Mouse (Mus musculus) heart, embryonic 12.5 days (tissue): ENCODE results near the gene Enox1. TPM values are rescaled to one million over a fixed set of nuclear protein-coding genes. Genes with fewer than 3 reads are reported as not detected.

Source experiments
- ATAC-seq: fragments of 200-750 bp; cut with Nextera tagmentation; 2 replicates; pipeline ENCODE4 v1.8.0; 2017; ENCODE audit warnings: moderate TSS enrichment, moderate library complexity; ENCODE audit not compliant: insufficient number of reproducible peaks, low FRiP score
- H3K27ac ChIP-seq: fragments of 300-500 bp; sonication (generic); 2 replicates; pipeline ENCODE4 v1.5.1; 2016; ENCODE audit warnings: mild to moderate bottlenecking, moderate library complexity; ENCODE audit not compliant: poor library complexity, severe bottlenecking
- H3K27me3 ChIP-seq: fragments of 300-500 bp; sonication (generic); replicated peaks from 2 replicates; pipeline ENCODE4 v1.6.1; 2016; ENCODE audit warnings: mild to moderate bottlenecking, moderate library complexity
- H3K36me3 ChIP-seq: fragments of 300-500 bp; sonication (generic); 2 replicates; pipeline ENCODE4 v1.6.1; 2016; ENCODE audit warnings: mild to moderate bottlenecking, moderate library complexity
- H3K4me1 ChIP-seq: fragments of 300-500 bp; sonication (generic); replicated peaks from 2 replicates; pipeline ENCODE4 v1.6.1; 2016; ENCODE audit warnings: mild to moderate bottlenecking
- H3K4me2 ChIP-seq: fragments of 300-500 bp; sonication (generic); 2 replicates; pipeline ENCODE4 v1.6.1; 2016; ENCODE audit warnings: mild to moderate bottlenecking, moderate library complexity
- H3K4me3 ChIP-seq: fragments of 300-500 bp; sonication (generic); 2 replicates; pipeline ENCODE4 v1.5.1; 2016; ENCODE audit warnings: mild to moderate bottlenecking
- H3K9ac ChIP-seq: fragments of 300-500 bp; sonication (generic); 2 replicates; pipeline ENCODE4 v1.6.1; 2016; ENCODE audit warnings: mild to moderate bottlenecking, moderate library complexity
- H3K9me3 ChIP-seq: fragments of 300-500 bp; sonication (generic); replicated peaks from 2 replicates; pipeline ENCODE4 v1.6.1; 2016; ENCODE audit warnings: mild to moderate bottlenecking, moderate library complexity
- WGBS: fragments of 180-500 bp; shearing (Covaris S2); methylation state at CpG from one replicate; pipeline ENCODE4 v1.1.7; 2016; 5-methylcytosine and 5-hydroxymethylcytosine counted together
- polyA plus RNA-seq: library from polyadenylated mRNA; unstranded; fragments of >200 nt; fragmentation: Nextera tagmentation; extraction: Ambion mirVana; gene quantifications from 2 replicates; pipeline ENCODE4 v1.2.1, GENCODE M21; 2016

Enox1 gene
- polyA plus RNA-seq, 1 experiment from 2014 or later, result 4.5 TPM

- ATAC-seq, result no peak
- 88% methylated on average over 6 of the region's 6 CpGs for WGBS
- H3K9ac ChIP-seq, result no peak overlapping the region
Observed at GRCm38 (mm10) chr14:77647017-77647416, 490.5 kb downstream of the Enox1 start.

DNA sequence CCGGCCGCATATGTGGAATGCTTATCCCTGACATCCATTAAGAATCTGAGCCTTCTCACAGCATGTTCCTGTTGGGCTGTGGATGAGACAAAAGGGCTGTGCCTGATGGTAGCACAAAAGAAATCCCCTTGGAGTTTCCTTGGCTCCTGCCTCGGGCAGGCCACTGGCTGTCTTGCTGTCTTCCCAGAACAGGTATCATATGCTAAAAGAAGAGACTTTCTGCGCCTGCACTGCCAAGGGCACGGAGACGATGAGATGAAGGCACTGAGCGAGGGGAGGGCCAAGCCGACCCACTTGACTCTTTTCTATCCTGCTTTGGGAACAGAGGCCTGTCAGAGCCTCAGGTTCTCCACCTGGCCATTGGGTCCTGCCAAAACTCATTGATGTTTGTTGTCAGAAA is 491.7 kb downstream of the Enox1 start:
- Histone ChIP-seq H3K9ac (no peak overlapping the region), H3K27me3 (no peaks in the 10 kb centered on the region), H3K9me3 (no peaks in the 10 kb centered on the region), H3K4me2 (no peak overlapping the region), H3K36me3 (no peaks in the 10 kb centered on the region), H3K27ac (no peak overlapping the region), H3K4me1 (peaks cover 8% of the 10 kb centered on the region), H3K4me3 (no peak overlapping the region)
- ATAC-seq, result no peak
- 80% methylated on average over 8 of the region's 8 CpGs for WGBS

More at GRCm38 (mm10) chr14:77647017-77647416, 490.5 kb downstream of the Enox1 start:
- no peak overlapping the region for H3K27ac ChIP-seq
- no peak overlapping the region for H3K4me3 ChIP-seq
- H3K4me2 ChIP-seq, result no peak overlapping the region
- no peaks in the 10 kb centered on the region for H3K9me3 ChIP-seq
- no peaks in the 10 kb centered on the region for H3K27me3 ChIP-seq
- no peaks in the 10 kb centered on the region for H3K36me3 ChIP-seq
- peaks cover 3% of the 10 kb centered on the region; the same call in 1 of the 2 replicates for H3K4me1 ChIP-seq

DNA sequence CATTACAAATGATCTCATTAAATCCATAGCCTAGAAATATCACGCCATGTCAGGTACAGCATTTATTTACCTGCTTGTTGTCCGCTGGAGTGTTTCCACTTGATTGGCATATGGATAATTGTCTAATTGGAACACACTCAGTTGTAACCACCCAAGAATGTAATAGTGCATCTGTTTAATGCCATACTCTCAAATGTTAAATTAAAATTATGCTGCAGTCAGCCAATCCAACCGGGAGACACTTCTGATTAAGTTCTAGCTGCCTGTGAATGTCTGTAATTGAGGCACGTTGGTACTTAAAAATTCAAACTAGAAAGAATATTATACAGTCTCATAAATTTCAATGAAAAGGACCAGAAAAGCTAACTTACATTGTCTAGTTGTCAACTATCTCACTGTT is 502.2 kb downstream of the Enox1 start:
- peaks cover 6% of the 10 kb centered on the region for H3K9me3 ChIP-seq

DNA sequence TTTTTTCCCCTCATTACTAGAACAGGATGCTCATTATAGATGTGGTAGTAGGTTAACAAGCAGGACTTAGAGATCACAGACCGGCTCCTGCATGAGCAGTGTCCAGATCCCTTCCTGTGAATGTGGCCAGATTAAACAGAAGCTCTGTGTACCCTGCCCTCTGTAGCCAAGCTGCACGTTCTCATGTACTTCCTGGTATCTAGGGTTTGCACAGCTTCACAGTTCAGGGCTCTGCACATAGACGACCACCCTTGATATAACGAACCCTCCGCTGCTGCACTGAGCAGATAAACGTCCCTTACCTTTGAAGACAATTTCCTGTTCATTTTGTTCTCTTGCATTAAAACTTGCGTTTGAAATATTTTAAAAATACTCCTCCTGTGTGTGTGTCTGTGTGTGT is 505.7 kb downstream of the Enox1 start:
- ATAC-seq, result no peak
- no peak overlapping the region for H3K4me2 ChIP-seq
- no peaks in the 10 kb centered on the region for H3K36me3 ChIP-seq
- no peak overlapping the region for H3K4me3 ChIP-seq
- 43% methylated on average over 7 of the region's 7 CpGs for WGBS
- H3K9me3 ChIP-seq, result no peaks in the 10 kb centered on the region
- peaks cover 8% of the 10 kb centered on the region; the same call in 1 of the 2 replicates for H3K4me1 ChIP-seq
- H3K27ac ChIP-seq, result no peak overlapping the region
- no peaks in the 10 kb centered on the region for H3K27me3 ChIP-seq
- no peak overlapping the region for H3K9ac ChIP-seq

More for the DNA sequence above, 502.2 kb downstream of the Enox1 start:
- H3K4me1 ChIP-seq, result peaks cover 11% of the 10 kb centered on the region; the same call in 1 of the 2 replicates
- H3K4me2 ChIP-seq, result no peak overlapping the region
- H3K27me3 ChIP-seq, result no peaks in the 10 kb centered on the region
- no peak overlapping the region for H3K27ac ChIP-seq
- no peak for ATAC-seq
- H3K4me3 ChIP-seq, result no peak overlapping the region
- no peak overlapping the region for H3K9ac ChIP-seq
- no peaks in the 10 kb centered on the region for H3K36me3 ChIP-seq
- WGBS, result 88% methylated on average over 4 of the region's 4 CpGs

DNA sequence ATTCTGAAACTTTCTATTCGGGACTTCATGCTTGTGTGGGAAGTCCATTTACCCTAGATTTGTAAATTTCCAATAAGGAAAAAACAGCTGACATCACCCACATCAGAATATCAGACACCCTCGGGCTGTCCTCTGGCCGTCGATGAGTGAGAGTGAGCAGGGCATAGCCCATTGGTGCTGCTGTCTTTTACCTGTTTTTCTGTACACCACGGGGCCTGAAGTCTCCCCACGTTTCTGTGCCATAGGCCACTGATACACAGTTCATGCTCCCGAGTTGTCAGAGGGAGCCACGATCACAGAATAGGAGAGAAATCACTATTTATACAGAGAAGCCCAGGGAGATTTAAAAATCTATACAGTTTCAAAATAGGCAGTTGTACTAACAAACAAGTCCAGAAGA is 506.4 kb downstream of the Enox1 start:
- 62% methylated on average over 8 of the region's 8 CpGs for WGBS
- H3K27ac ChIP-seq, result no peak overlapping the region

GRCm38 (mm10) chr14:77668096-77668495 is 511.5 kb downstream of the Enox1 start:
- Histone ChIP-seq H3K27me3 (no peaks in the 10 kb centered on the region), H3K27ac (no peak overlapping the region), H3K9ac (no peak overlapping the region), H3K36me3 (no peaks in the 10 kb centered on the region), H3K4me1 (peaks cover 25% of the 10 kb centered on the region), H3K4me2 (no peak overlapping the region), H3K4me3 (no peak overlapping the region), H3K9me3 (no peaks in the 10 kb centered on the region)
- 57% methylated on average over 3 of the region's 3 CpGs for WGBS
- ATAC-seq, result no peak

More for the DNA sequence above, 506.4 kb downstream of the Enox1 start:
- H3K9ac ChIP-seq, result no peak overlapping the region
- no peak for ATAC-seq
- no peaks in the 10 kb centered on the region for H3K27me3 ChIP-seq
- no peak overlapping the region for H3K4me2 ChIP-seq
- H3K9me3 ChIP-seq, result no peaks in the 10 kb centered on the region
- no peak overlapping the region for H3K4me3 ChIP-seq
- peaks cover 8% of the 10 kb centered on the region; the same call in 1 of the 2 replicates for H3K4me1 ChIP-seq
- H3K36me3 ChIP-seq, result no peaks in the 10 kb centered on the region

GRCm38 (mm10) chr14:77669494-77669893 is 512.9 kb downstream of the Enox1 start:
- no peak for ATAC-seq
- no peaks in the 10 kb centered on the region for H3K36me3 ChIP-seq
- no peak overlapping the region for H3K4me3 ChIP-seq
- no peak overlapping the region for H3K27ac ChIP-seq
- peaks cover 30% of the 10 kb centered on the region for H3K4me1 ChIP-seq
- H3K9me3 ChIP-seq, result no peaks in the 10 kb centered on the region
- no peak overlapping the region for H3K9ac ChIP-seq
- no peak overlapping the region for H3K4me2 ChIP-seq
- 84% methylated on average over 7 of the region's 7 CpGs for WGBS
- no peaks in the 10 kb centered on the region for H3K27me3 ChIP-seq

GRCm38 (mm10) chr14:77670945-77671344 is 514.4 kb downstream of the Enox1 start:
- H3K9ac ChIP-seq, result no peak overlapping the region
- H3K4me3 ChIP-seq, result no peak overlapping the region
- 72% methylated on average over 5 of the region's 5 CpGs for WGBS
- peaks cover 30% of the 10 kb centered on the region for H3K4me1 ChIP-seq
- H3K9me3 ChIP-seq, result no peaks in the 10 kb centered on the region
- no peak for ATAC-seq
- no peaks in the 10 kb centered on the region for H3K36me3 ChIP-seq
- no peak overlapping the region for H3K27ac ChIP-seq
- no peaks in the 10 kb centered on the region for H3K27me3 ChIP-seq
- no peak overlapping the region for H3K4me2 ChIP-seq

- Histone ChIP-seq H3K27me3 (no peaks in the 10 kb centered on the region), H3K9ac (no peak overlapping the region), H3K4me1 (peaks cover 30% of the 10 kb centered on the region), H3K4me2 (peak overlapping the region; percentile 6; the same call in 1 of the 2 replicates), H3K4me3 (no peak overlapping the region), H3K9me3 (no peaks in the 10 kb centered on the region), H3K36me3 (no peaks in the 10 kb centered on the region), H3K27ac (peak overlapping the region; percentile 56)
- WGBS, result 29% methylated on average over 11 of the region's 11 CpGs
- no peak for ATAC-seq
Observed at GRCm38 (mm10) chr14:77671961-77672360, 515.4 kb downstream of the Enox1 start.

- Histone ChIP-seq H3K4me3 (no peak overlapping the region), H3K4me1 (peaks cover 40% of the 10 kb centered on the region), H3K9ac (0 out of 2 replicates have a peak overlapping the region, but pooled peaks have one; percentile 3), H3K4me2 (no peak overlapping the region), H3K27ac (peak overlapping the region; percentile 56; the same call in 1 of the 2 replicates), H3K9me3 (no peaks in the 10 kb centered on the region), H3K27me3 (no peaks in the 10 kb centered on the region), H3K36me3 (no peaks in the 10 kb centered on the region)
- no peak; the same call in 1 of the 2 replicates for ATAC-seq
- WGBS, result 16% methylated on average over 8 of the region's 8 CpGs
Observed at GRCm38 (mm10) chr14:77673138-77673537, 516.6 kb downstream of the Enox1 start.

GRCm38 (mm10) chr14:77677951-77678350 is 521.4 kb downstream of the Enox1 start:
- Histone ChIP-seq H3K4me2 (no peak overlapping the region), H3K36me3 (no peaks in the 10 kb centered on the region), H3K9ac (no peak overlapping the region), H3K27ac (no peak overlapping the region), H3K27me3 (no peaks in the 10 kb centered on the region), H3K4me1 (peaks cover 45% of the 10 kb centered on the region), H3K4me3 (no peak overlapping the region), H3K9me3 (no peaks in the 10 kb centered on the region)
- WGBS, result 60% methylated on average over 7 of the region's 7 CpGs
- no peak for ATAC-seq

GRCm38 (mm10) chr14:77679877-77680276 is 523.3 kb downstream of the Enox1 start:
- Histone ChIP-seq H3K27ac (peak overlapping the region; percentile 63), H3K36me3 (no peaks in the 10 kb centered on the region), H3K9ac (no peak overlapping the region), H3K9me3 (no peaks in the 10 kb centered on the region), H3K4me1 (peaks cover 38% of the 10 kb centered on the region), H3K27me3 (no peaks in the 10 kb centered on the region), H3K4me2 (no peak overlapping the region), H3K4me3 (no peak overlapping the region)
- peak; percentile 36 for ATAC-seq
- WGBS, result 41% methylated on average over 9 of the region's 9 CpGs
